In genomic region chr13:108114257-108114656, GRCm38 (mm10) we compare ENCODE assay signal across 26 mouse cellular contexts.
"Had no signal": no experiment of that assay in that cellular context is flagged by ENCODE, and none has a peak within 500 bp of the region (broad histone marks: within the 10 kb centered on the region; RNA-seq: fewer than 3 reads in every experiment).

No protein-coding gene starts in this region.

- H3K4me2 ChIP-seq: heart, embryonic 12.5 days; hindbrain, embryonic 13.5 days; hindbrain, embryonic 15.5 days; kidney, embryonic 15.5 days; limb, embryonic 12.5 days; liver, embryonic 11.5 days; liver, embryonic 13.5 days; liver, embryonic 15.5 days had no signal

- ATAC-seq: hindbrain, postnatal 0 days; intestine, embryonic 16.5 days had no signal

- H3K4me1 ChIP-seq: hindbrain, embryonic 15.5 days; kidney, embryonic 15.5 days; limb, embryonic 12.5 days; liver, embryonic 15.5 days had no signal

- H3K4me3 ChIP-seq: heart, embryonic 10.5 days; heart, embryonic 12.5 days; hindbrain, embryonic 13.5 days; hindbrain, embryonic 15.5 days; kidney, embryonic 15.5 days; layer of hippocampus, adult 2 months; left cerebral cortex, adult 2 months; limb, embryonic 10.5 days; limb, embryonic 12.5 days; liver, embryonic 13.5 days; liver, embryonic 15.5 days had no signal

- H3K9me3 ChIP-seq: heart, embryonic 10.5 days; heart, embryonic 12.5 days; hindbrain, embryonic 13.5 days; hindbrain, embryonic 15.5 days; kidney, embryonic 15.5 days; limb, embryonic 10.5 days; limb, embryonic 12.5 days; liver, embryonic 13.5 days; liver, embryonic 15.5 days had no signal

- H3K27ac ChIP-seq: heart, embryonic 10.5 days; hindbrain, embryonic 13.5 days; hindbrain, embryonic 15.5 days; hindbrain, postnatal 0 days; kidney, embryonic 15.5 days; kidney, postnatal 0 days; layer of hippocampus, adult 2 months; left cerebral cortex, adult 2 months; limb, embryonic 10.5 days; limb, embryonic 12.5 days; liver, embryonic 13.5 days; liver, embryonic 15.5 days had no signal

- H3K36me3 ChIP-seq: heart, embryonic 10.5 days; heart, embryonic 12.5 days; hindbrain, embryonic 13.5 days; hindbrain, embryonic 15.5 days; kidney, embryonic 15.5 days; limb, embryonic 10.5 days; limb, embryonic 12.5 days; liver, embryonic 13.5 days; liver, embryonic 15.5 days had no signal

- H3K9ac ChIP-seq: heart, embryonic 12.5 days; hindbrain, embryonic 13.5 days; hindbrain, embryonic 15.5 days; kidney, embryonic 15.5 days; limb, embryonic 12.5 days; liver, embryonic 13.5 days; liver, embryonic 15.5 days had no signal

- H3K27me3 ChIP-seq: heart, embryonic 12.5 days; hindbrain, embryonic 13.5 days; hindbrain, embryonic 15.5 days; kidney, embryonic 15.5 days; limb, embryonic 12.5 days; liver, embryonic 13.5 days; liver, embryonic 15.5 days had no signal

- DNase-seq: gastrocnemius, postnatal 14 days; gastrocnemius, postnatal 36 days; heart, adult 18-20 months; heart, postnatal 10 days; heart, postnatal 36 days; kidney, adult 11 months; kidney, adult 2 months; kidney, adult 9 months; kidney, postnatal 14 days; kidney, postnatal 4 days; liver; liver, embryonic 13.5 days had no signal
